Mouse (Mus musculus) G1E-ER4 (cell line): ENCODE measurements around the gene Med16. TPM values are rescaled to one million over a fixed set of nuclear protein-coding genes. Genes with fewer than 3 reads are reported as not detected.

Experiments used
- GATA1 ChIP-seq: IDR thresholded peaks from one replicate; pipeline ENCODE4 v1.8.0; 2012; ENCODE audit warnings: low read length, inconsistent platforms
- polyA plus RNA-seq: library from polyadenylated mRNA; stranded (reverse); fragments of >175 nt; gene quantifications from 2 replicates; pipeline ENCODE4 v1.2.3, GENCODE M21; 2012

The Med16 gene
- polyA plus RNA-seq, result 64.2 and 66.0 TPM in 2 replicates

DNA sequence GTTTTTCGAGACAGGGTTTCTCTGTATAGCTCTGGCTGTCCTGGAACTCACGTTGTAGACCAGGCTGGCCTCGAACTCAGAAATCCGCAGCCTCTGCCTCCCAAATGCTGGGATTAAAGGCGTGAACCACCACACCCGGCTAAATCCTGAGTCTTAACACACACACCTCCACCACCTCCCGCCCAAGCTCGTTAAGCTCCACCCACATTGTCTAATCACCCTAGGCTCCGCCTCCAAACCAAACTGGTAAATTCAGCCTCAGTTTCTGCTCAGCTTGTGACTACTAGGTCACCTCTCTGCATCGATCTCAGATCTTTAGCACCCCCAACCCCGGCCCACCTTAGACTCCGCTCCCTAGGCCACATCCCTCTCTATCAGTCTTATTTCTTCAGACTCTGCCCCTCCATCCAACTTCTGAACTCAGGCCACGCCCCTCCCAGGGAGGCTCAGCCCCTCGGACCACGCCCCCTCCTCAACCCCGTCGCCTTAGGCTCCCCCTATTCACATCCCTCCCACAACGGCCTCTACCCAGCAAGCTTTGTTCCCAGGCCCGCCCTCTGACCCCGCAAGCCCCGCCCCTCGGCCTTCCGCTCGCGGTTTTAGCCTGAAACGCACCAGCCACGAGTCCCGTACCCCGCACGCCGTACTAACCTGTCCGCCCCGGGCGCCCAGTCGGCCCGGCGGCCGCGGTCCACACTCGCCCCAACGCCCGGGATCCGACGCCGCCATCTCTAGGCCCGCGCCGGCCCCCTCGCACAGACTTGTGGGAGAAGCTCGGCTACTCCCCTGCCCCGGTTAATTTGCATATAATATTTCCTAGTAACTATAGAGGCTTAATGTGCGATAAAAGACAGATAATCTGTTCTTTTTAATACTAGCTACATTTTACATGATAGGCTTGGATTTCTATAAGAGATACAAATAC is at the start of gene Med16:
TSS of gene Med16 (minus strand) at position 757 of the 925 bp plus-strand sequence.
- no peak for TF ChIP-seq GATA1

DNA sequence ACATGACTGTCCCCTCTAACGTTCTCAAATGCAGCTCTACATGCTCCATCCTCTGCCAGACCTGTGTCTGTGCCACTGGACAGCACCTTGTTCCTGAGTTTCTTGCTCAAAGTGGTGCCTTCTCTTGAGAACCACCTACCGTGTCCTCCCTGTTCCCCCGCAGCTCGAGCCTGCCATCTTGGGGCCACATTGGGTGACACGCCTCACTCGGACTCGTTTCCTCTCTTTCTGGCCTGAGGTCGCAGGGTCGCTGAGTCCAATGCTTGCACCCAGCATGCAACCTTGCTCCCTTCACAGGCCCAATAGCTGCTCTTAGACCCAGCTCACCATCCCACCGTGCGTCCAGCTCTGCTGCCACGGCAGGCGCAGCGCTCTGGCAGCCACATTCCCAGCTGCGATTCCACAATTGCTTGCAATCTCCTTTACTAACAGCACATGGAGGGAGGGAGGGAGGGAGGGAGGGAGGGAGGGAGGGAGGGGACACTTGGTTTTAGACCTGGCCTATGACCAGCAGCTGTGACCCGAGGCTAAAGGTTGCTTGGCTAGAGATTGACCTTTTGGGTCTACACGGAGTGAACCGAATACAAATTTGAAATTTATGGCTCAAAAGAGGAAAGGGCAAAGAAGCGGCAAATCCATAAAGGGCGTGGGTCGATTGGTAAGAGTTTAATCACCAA is 49.6 kb upstream of the Med16 start:
- TF ChIP-seq GATA1, result no peak

DNA sequence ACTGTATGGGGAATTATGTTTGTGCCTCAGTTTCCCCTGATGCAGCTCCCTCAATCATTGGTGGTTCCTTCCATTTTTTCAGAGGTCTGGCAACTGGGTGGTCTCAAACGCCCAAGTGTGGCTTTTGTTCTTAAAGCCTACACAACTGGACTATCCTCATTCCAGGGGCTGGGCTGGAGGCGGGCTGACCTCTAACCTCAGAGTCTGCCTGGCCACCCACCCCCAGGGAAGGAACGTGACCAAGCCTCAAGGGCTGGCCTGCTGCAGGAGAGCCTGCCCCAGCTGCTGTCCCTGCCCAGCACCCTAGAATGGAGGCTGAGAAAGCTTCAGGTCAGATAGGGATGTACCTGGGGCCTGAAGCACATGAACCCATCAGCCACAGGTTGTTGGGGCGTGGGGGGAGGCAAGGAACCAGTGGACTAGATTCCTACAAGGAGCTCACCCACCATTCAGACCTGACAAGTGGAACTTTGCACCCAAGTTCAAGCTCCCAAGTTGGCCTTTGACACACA is 48.0 kb upstream of the Med16 start:
- no peak for TF ChIP-seq GATA1

DNA sequence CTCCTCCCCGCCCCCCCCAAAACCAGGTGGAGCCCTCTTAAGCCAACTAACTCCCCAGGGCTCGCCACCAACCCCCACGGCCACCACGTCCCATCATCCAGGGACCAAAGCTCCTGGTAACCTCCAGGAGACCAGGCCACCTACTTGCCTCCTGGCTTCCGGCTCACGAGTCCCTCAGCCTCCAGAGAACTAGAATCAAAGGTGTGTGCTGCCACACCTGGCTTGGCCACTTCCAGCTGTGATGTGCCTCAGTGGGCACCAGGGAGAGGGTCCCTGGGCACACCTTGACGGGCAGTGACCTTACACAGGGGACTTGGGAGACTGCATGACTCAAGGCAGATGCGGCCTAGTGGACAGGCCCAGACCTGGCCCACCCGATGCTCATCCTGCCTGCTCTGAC is 47.0 kb upstream of the Med16 start:
- TF ChIP-seq GATA1, result no peak

DNA sequence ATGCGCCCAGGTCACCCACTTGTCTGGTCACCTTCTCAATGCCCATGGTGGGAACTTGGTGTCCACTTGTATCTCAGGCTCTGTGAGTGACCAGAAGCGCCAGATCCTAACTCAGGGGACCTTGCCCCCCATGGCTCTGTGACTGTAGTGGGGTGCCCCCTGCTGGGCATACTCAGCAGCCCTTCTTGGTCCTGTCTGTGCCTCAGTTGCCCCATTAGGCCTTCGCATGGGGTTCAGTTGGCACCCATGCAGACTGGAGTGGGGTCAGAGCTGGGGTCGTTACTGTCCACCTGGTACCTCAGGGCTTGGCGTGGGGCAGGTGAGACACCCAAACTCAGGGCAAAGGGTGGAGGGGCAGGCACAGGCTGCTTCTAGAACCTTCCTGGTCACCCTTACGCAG is 45.2 kb upstream of the Med16 start:
- TF ChIP-seq GATA1, result no peak

DNA sequence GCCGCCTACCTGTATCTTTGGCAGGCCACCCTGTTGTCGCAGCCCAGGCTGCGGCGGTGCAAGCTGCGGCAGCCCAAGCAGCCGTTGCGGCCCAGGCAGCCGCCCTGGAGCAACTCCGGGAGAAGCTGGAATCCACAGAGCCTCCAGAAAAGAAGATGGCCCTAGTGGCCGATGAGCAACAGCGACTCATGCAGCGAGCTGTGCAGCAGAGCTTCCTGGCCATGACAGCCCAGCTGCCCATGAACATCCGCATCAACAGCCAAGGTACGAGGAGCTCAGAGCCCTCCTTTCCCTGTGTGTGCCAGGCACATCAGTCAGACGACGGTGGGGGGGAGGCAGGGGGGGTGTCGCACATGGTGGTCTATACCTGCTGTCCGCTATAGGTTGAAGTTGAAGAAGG is 41.9 kb upstream of the Med16 start:
- no peak for TF ChIP-seq GATA1

DNA sequence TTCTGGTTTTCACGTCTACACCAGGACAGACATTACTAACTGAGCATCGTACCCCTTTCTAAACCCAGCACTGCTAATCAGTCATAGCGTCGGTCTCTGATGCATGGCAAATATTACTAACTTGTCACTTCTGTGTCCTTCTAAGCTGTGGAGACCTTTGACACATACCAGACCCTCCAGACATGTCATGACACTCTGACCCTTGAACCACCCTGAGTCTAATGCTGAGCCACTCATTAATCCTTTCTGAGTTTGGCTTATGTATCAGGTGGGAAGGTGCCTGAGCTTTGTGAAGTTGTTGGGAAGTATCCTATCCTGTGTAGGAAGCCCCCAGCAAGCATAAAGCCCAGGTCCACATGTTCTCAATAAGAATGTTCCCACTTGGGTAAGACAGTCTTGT is 41.1 kb upstream of the Med16 start:
- TF ChIP-seq GATA1, result no peak

DNA sequence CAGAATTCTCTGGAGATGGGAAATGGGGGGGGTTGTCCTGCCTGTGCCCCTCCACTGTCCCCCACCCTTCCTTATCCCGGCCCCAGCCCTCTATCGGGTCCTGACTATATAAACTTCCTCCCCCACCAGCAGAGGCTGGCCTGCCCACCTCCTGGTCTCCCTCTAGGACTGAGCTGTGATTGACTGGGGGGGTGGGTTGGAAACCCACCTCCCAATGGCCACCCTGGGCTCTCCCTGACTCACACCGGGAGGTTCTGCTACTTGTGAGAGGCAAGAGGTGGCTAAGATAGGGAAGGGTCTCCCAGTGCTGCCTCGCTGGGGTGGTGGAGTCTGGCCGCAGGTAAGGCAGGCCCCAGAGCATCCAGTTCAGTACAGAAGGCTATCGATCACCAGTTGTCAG is 38.8 kb upstream of the Med16 start:
- TF ChIP-seq GATA1, result no peak

DNA sequence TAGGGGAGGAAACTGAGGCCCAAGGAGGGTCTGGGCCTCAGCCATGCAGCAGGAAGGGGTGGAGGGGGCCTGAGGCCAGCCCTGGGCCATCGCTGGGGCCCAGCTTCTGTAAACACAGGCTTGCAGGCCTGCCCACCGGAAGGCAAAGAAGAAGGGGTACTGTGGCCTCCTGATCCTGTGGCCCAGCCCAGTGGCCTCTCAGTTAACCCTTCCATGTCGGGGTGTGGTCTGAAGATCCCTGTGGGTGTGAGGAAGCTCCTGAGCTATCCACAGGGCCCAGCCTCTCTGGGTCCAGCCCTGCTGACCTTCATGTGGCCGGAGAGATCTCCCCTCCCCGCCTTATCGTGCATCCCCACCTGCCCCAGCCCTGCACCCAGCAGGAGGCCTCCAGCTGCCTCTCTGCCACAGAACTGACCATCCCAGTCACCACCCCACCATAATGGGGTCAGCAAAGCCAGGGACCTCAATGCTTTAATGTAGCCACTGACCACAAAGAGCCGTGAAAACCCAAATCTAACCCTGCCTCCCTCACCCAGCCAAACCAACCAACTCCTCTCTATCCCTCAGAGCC is 38.1 kb upstream of the Med16 start:
- TF ChIP-seq GATA1, result no peak

DNA sequence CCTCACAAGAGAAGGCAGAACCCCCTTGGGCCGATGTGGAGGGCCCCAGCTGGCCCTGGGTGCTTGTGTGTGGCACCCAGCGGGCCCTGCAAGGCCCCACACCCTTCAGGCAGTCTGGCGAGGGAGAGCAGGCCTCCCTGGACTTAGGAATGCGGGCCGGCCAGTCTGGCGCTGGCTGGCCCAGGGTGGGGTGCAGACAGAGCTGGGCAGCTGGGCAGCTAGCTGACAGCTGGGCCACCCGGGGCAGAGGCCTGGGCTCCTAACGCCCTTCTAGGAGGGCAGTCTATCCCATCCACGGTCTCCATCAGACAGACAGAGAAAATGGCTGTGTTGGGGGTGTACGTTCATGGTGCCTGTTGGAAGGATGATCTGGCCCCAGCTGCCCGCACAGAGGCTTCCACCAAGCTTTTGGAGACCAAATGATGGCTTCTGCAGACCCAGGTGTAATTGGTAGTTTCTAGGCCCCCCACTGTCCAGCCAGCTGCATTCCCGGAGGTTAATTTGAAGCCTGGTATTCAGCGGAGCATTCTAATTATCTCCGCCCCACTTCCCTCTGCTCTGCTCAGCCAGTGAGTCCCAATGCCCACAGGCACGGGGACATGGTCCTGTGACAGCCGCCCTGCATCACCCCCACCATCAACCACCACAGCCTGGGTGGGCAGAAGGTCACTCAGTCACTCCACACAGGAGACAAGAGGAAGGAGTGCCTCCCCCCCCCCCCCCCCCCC is 36.9 kb upstream of the Med16 start:
- no peak for TF ChIP-seq GATA1

DNA sequence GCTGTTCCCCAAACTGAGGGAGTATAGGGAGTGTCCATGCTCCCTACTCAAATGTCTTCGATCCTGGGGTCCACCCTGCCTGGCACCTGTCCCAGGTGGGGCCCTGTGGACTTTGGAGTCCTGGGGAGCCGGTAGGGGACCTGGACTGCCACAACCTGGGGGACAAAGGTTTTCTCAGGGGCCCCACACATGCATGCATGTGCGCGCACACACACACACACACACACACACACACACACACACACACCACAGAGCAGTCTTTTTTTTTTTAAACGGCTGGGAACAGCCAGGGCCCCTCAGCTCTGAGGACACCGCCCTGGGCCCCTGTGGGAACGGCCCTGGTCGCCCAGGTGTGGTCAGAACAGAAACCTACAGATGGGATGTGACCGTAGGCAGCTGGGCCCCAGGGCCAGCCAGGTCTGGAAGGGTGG is 34.8 kb upstream of the Med16 start:
- no peak for TF ChIP-seq GATA1

DNA sequence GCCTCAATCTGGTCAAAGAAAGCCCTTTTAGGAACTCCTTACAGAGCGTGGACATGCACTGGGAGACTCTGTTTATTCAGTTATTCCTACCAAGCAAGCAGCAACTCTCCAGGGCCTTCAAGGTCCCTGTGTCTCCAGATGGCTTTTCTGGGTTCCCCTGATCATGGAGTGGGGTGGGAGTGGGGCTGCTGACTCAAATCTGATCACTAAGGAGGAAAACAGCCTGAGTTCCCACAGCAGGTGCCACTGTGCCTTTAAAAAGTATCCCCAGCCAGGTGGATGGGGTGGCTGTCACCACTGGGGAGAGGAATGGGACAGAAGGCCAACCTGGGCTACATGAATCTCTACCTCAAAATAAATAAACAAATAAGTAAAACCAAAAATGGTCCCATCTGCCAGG is 34.3 kb upstream of the Med16 start:
- TF ChIP-seq GATA1, result no peak

DNA sequence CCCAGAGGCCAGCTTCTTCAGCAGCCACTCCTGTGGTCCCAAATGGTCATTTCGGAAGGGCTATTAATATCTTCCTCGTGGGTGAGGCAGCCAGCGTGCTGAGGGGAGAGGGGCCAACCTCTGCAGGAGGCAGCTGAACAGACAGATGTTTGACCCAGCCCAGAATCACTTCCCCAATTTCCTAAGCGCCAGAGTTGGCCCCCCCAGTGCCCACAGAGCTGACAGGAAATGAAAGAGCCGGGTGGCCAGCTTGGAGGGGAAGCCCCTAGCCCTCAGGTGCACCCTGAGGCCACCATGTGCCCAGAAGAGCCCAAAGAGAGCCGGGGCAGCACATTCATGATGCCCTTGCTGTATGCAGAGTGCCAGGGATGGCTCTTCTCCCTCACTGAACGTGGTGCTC is 32.0 kb upstream of the Med16 start:
- no peak for TF ChIP-seq GATA1

DNA sequence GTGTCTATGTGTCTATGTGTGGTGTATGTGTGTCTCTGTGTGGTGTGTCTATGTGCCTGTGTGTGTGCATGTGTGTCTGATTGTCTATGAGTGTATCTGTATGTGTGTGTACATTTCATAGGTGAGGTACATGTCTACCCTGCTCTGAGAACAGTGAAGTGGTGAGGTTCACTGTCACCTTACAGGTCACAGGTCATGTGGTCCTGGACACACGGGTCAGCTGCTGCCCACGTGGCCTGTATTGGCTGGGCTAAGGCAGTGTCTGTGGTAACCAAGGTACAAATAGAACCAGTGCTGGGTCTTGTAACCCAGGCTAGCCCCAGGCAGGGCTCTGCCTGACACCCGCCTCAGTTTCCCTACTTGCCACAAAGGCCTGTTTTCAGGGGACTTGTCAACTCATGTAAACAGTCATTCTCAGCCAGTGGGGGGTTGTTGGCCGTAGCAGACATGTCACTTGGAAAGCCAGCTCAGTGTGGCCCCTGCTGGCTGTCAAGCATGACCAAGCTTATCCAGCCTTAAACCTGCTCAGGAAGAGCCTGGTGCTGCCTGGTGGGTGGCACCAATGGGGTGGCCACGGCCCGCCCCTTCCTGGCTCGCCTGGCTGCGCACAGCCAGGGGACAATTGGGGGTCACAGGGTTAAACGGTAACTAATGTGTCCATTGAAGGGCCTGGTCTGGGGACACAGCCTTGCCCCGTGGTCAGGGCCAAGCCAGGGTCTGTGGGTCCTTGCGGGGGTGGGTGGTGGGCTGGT is 29.2 kb upstream of the Med16 start:
- TF ChIP-seq GATA1, result no peak
